Mouse (Mus musculus): ENCODE data around the gene Cog2.

The Cog2 gene

DNA sequence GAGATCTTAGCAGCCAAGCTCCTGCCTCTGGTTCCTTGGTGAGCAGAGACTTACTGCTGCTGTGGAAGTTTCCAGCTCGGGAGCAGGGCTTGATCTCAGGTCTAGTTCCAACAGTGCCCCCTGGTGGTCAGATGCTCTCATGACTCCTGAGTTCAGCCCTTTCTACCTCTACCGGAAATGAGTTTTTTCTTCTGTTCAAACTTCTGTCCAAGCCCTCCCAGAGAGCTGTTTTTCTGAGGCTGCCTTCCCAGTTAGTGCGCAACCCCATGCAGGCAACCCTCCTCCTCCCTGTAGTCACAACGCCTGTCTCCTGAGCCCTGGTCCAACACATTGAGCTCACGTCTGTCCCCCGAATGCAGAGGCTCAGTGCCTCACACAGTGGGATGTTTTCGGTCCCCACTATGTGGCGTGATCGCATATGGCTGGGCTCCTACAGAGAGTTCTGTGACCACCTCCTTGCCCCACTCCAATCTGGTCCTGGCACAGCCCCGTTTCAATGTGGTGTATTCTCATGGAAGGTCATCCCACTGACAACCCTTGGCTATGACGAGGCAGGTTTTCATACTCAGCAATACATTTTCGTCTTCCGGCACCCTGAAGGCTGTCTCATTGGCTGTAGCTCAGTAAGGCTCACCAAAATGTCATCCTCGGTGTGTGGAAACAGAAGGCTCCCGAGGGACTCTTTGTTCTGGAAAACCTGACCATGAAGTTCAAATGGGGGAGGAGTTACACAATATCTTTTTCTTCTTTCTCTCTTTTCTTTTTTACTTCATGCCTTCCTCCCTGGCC, 53.2 kb downstream of the Cog2 start:
- peak; percentile 92 for DNase-seq

GRCm38 (mm10) chr8:124575811-124576210, 55.2 kb downstream of the Cog2 start, which contains the start of gene Capn9:
Capn9 (plus strand) TSS chr8:124576111.
- no peak for DNase-seq

GRCm38 (mm10) chr8:124576751-124577150, 56.2 kb downstream of the Cog2 start:
- DNase-seq = no peak

DNA sequence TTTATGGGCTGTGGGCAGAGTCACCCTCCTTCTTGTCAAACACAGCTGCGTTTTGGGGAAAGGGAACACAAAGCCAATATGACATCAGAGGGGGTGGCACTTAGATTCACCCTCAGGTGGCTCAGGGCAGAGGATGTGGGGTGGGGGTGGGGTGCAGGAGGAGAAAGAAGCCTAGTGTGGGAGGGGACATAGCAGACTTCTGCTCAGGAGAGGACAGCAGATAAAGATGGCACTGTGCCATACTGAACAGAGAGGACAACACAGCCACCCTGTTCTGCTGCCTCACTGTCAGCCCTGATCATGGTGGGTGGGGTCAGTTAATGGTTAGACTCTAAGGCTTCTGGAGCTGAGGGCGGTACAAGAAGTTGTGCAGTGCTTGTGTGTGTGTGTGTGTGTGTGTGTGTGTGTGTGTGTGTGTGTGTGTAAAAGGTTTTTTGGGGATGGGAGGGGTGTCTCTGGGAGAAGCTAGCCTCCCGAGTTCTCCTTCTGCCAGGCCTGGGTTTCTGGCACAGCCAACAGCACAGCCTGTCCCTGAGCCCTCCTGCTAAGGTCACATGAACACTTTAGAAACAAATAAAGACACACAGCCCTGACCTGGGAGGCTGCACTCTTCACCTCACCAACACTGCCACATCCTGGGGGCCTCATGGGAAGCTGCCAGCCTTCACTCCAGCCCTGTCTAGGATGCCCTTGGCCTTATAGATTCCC, 65.3 kb downstream of the Cog2 start:
- DNase-seq = peak; percentile 49

GRCm38 (mm10) chr8:124586556-124586955, 66.0 kb downstream of the Cog2 start:
- no peak for DNase-seq

DNA sequence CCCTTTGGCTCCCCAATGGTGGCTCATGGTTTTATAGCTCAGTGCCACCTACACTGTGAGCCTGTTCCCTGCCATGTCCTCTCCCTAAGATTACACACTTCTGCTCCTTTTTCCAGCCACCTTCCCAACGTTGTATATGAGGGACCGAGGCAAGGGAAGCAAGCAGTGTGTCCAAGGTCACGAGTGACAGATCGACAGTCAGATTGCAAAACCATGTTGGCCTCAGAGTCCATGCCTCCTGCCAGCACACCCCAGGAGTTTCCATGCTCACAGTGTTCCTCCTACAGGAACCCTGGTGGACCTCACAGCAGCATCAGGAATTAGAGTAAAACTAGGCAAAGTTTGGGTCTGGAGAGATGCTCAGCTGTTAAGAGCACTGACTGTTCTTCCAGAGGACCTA, 68.8 kb downstream of the Cog2 start:
- no peak for DNase-seq

Data from thymus, postnatal 14 days (tissue).